Mouse (Mus musculus) liver, adult 2 months (tissue): ENCODE measurements around the gene Pnma1. TPM values are rescaled to one million over a fixed set of nuclear protein-coding genes. Genes with fewer than 3 reads are reported as not detected.

Experiments used
- DNase-seq: peaks from one replicate; pipeline ENCODE4 v3.0.0-alpha.2; 2011; ENCODE audit warnings: low read depth, low spot score; ENCODE audit errors: extremely low read depth
- H3K27ac ChIP-seq: fragments of 200-500 bp; replicated peaks from 2 replicates; pipeline ENCODE4 v1.5.1; 2012; ENCODE audit warnings: low read depth, mild to moderate bottlenecking, control low read depth, inconsistent platforms, low read length; ENCODE audit not compliant: insufficient read depth
- H3K27me3 ChIP-seq: fragments of 200-500 bp; 2 replicates; pipeline ENCODE4 v1.6.1; 2012; ENCODE audit warnings: mild to moderate bottlenecking, moderate library complexity, low read length, inconsistent platforms; ENCODE audit not compliant: control insufficient read depth, insufficient read depth
- H3K36me3 ChIP-seq: fragments of 200-500 bp; 2 replicates; pipeline ENCODE4 v1.6.1; 2012; ENCODE audit warnings: low read length, inconsistent platforms; ENCODE audit not compliant: control insufficient read depth, insufficient read depth
- H3K4me1 ChIP-seq: fragments of 200-500 bp; 2 replicates; pipeline ENCODE4 v1.6.1; 2011; ENCODE audit warnings: low read length; ENCODE audit not compliant: control insufficient read depth, insufficient read depth
- H3K4me3 ChIP-seq: fragments of 200-500 bp; 2 replicates; pipeline ENCODE4 v1.5.1; 2011; ENCODE audit warnings: low read depth, mild to moderate bottlenecking, control low read depth, low read length, moderate library complexity; ENCODE audit not compliant: insufficient read depth
- H3K79me2 ChIP-seq: fragments of 200-500 bp; 2 replicates; pipeline ENCODE4 v1.6.1; 2012; ENCODE audit warnings: inconsistent platforms, mild to moderate bottlenecking, low read length, moderate library complexity; ENCODE audit not compliant: control insufficient read depth, insufficient read depth
- H3K9ac ChIP-seq: fragments of 200-500 bp; 2 replicates; pipeline ENCODE4 v1.6.1; 2012; ENCODE audit warnings: low read depth, mild to moderate bottlenecking, control low read depth, inconsistent platforms, low read length
- CTCF ChIP-seq: fragments of 200-500 bp; IDR thresholded peaks from 2 replicates; pipeline ENCODE4 v1.5.1; 2011; ENCODE audit warnings: low read depth, low read length, control low read depth
- POLR2A ChIP-seq: fragments of 200-500 bp; IDR thresholded peaks from 2 replicates; pipeline ENCODE4 v1.6.1; 2011; ENCODE audit warnings: low read length, control low read depth; ENCODE audit not compliant: insufficient read depth; ENCODE audit errors: extremely low read depth
- WGBS: fragments of 180-500 bp; shearing (Covaris S2); methylation state at CpG from one replicate; pipeline ENCODE4 v1.1.7; 2018; 5-methylcytosine and 5-hydroxymethylcytosine counted together
- polyA plus RNA-seq: library from polyadenylated mRNA; depleted of rRNA; stranded (reverse); fragments of >200 nt; gene quantifications from 2 replicates; pipeline ENCODE4 v1.2.3, GENCODE M21; 2012
- total RNA-seq: library from RNA; depleted of rRNA; stranded (reverse); fragments of >200 nt; gene quantifications from 2 replicates; pipeline ENCODE4 v1.2.3, GENCODE M21; 2014

The Pnma1 gene
- total and polyA plus RNA-seq, 2 experiments = 0.18 TPM; not detected in 1

DNA sequence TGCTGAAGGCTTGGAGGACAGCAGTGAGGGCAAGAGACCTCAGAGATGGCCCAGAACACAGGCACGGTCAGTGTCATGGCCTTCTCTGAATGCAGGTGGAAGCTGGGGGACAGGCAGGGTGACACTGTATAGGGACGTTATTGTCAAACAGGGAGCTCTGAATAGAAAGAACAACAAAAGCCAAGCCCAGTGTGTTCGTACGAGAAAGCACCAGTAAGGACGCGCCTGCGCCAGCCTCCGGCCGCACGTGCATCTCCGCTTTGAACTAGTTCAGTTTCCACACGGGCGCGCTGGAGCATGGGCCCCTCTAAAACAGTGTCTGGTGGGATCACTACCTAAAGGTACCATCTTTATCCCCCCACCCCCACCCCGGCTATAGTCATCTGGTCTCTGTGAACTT is 1.7 kb upstream of the Pnma1 start:
- Histone ChIP-seq H3K27me3 (no peaks in the 10 kb centered on the region), H3K9ac (no peak overlapping the region), H3K36me3 (peaks cover 10% of the 10 kb centered on the region), H3K27ac (no peak overlapping the region), H3K4me1 (peaks cover 2% of the 10 kb centered on the region; the same call in 1 of the 2 replicates), H3K4me3 (no peak overlapping the region), H3K79me2 (no peaks in the 10 kb centered on the region)
- no peak for DNase-seq
- WGBS = 98% methylated on average over 15 of the region's 15 CpGs
- TF ChIP-seq POLR2A (no peak), CTCF (no peak)

DNA sequence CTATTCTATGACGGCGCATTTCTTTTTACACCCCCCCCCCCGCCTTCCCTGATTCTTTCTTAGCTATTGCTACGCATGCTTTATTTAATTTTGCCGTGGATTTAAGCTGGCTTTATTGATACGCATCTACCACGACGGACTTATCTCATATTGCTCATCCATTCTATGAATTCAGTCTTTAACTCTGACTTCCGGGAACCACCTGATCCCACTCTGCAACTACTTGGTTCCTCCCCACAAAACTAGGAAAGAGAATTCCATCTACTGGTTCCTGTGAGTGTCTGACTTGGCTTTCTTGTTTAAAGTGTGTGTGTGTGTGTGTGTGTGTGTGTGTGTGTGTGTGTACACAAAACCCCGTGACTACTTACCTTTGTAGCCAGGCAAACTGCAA is 328 bp upstream of the Pnma1 start:
- Histone ChIP-seq H3K9ac (no peak overlapping the region), H3K27ac (no peak overlapping the region), H3K4me3 (no peak overlapping the region), H3K4me1 (no peaks in the 10 kb centered on the region), H3K79me2 (no peaks in the 10 kb centered on the region), H3K27me3 (no peaks in the 10 kb centered on the region), H3K36me3 (peaks cover 10% of the 10 kb centered on the region)
- TF ChIP-seq CTCF (no peak), POLR2A (no peak)
- no peak for DNase-seq
- WGBS = 66% methylated on average over 10 of the region's 10 CpGs

- TF ChIP-seq CTCF (no peak), POLR2A (no peak)
- 78% methylated on average over 14 of the region's 14 CpGs for WGBS
- no peak for DNase-seq
- no peaks in the 10 kb centered on the region for H3K27me3 ChIP-seq
- H3K36me3 ChIP-seq = no peaks in the 10 kb centered on the region
- no peaks in the 10 kb centered on the region for H3K4me1 ChIP-seq
- no peak overlapping the region for H3K9ac ChIP-seq
- H3K27ac ChIP-seq = no peak overlapping the region
- H3K4me3 ChIP-seq = no peak overlapping the region
- H3K79me2 ChIP-seq = no peaks in the 10 kb centered on the region
Measured at GRCm38 (mm10) chr12:84142281-84143050, 5.8 kb downstream of the Pnma1 start.

DNA sequence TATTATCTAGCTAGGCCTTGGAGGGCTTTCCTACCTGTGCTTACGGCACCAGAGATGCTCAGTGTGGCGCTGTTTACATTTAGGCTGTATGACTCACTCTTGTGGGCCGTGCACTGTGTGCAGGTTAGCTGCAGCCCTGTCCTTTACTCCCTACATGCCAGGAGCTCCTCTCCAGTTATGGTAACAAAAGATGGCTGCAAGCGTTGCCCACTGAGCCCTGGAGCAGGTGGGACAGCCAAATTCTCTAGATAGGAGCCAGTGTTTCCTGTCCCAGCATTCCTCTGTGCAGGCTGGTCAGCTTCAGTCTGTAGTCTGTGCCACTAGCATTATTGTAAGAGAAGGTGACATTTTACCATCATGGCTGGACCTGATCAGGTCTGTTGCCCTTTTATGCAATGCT is 7.0 kb downstream of the Pnma1 start:
- Histone ChIP-seq H3K27me3 (no peaks in the 10 kb centered on the region), H3K4me3 (no peak overlapping the region), H3K4me1 (no peaks in the 10 kb centered on the region), H3K36me3 (no peaks in the 10 kb centered on the region), H3K9ac (no peak overlapping the region), H3K27ac (no peak overlapping the region), H3K79me2 (no peaks in the 10 kb centered on the region)
- no peak for DNase-seq
- 89% methylated on average over 4 of the region's 4 CpGs for WGBS
- no peak for TF ChIP-seq POLR2A
- no peak for TF ChIP-seq CTCF

DNA sequence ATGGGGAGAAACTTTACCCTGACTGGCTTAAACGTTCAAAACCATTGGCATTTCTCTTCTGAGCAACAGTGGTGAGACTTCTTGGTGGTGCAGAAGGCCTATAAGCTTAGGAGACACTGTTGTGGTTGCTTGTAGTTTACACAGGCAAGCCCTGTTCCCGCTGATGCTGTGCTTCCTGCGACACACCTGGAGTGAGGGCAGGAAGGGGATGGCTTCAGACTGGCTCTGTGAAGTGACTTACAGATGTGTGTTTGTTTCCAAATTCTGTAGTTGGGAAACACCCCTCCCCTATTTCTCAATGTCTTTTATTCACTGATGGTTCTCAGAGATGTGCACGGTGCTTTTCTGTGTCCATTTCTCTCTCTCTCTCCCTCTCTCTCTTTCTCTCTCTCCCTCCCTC is 8.2 kb downstream of the Pnma1 start:
- Histone ChIP-seq H3K9ac (no peak overlapping the region), H3K36me3 (no peaks in the 10 kb centered on the region), H3K27ac (no peak overlapping the region), H3K4me3 (no peak overlapping the region), H3K79me2 (no peaks in the 10 kb centered on the region), H3K4me1 (no peaks in the 10 kb centered on the region), H3K27me3 (no peaks in the 10 kb centered on the region)
- TF ChIP-seq POLR2A (no peak), CTCF (no peak)
- WGBS = 48% methylated on average over 4 of the region's 4 CpGs
- no peak for DNase-seq

DNA sequence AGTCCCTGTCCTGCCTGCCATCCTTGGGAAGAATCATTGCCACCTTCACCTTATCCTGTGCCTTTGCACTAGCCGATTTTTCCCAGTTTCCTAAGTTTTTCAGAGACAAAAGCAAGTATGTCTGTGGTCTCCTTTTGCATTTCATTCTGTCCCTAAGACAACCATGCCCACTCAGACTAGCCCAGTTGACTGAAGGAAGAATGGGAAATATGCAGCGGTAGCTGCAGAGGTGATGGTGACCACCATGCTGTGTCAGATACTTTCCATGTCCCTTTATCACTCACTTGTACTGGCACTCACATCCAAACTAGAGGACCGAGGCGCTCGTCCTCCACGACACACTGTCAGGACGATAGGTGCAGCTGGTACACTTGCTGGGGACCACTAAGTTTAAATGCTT is 11.2 kb downstream of the Pnma1 start:
- no peak overlapping the region for H3K4me3 ChIP-seq

More for the DNA sequence above, 11.2 kb downstream of the Pnma1 start:
- Histone ChIP-seq H3K4me1 (no peaks in the 10 kb centered on the region), H3K27ac (no peak overlapping the region), H3K27me3 (no peaks in the 10 kb centered on the region), H3K36me3 (no peaks in the 10 kb centered on the region), H3K79me2 (no peaks in the 10 kb centered on the region), H3K9ac (no peak overlapping the region)
- DNase-seq = no peak
- WGBS = 98% methylated on average over 7 of the region's 7 CpGs
- TF ChIP-seq POLR2A = no peak
- TF ChIP-seq CTCF = no peak
